8 mouse cellular contexts compared by ENCODE assay signal in the genomic region with DNA sequence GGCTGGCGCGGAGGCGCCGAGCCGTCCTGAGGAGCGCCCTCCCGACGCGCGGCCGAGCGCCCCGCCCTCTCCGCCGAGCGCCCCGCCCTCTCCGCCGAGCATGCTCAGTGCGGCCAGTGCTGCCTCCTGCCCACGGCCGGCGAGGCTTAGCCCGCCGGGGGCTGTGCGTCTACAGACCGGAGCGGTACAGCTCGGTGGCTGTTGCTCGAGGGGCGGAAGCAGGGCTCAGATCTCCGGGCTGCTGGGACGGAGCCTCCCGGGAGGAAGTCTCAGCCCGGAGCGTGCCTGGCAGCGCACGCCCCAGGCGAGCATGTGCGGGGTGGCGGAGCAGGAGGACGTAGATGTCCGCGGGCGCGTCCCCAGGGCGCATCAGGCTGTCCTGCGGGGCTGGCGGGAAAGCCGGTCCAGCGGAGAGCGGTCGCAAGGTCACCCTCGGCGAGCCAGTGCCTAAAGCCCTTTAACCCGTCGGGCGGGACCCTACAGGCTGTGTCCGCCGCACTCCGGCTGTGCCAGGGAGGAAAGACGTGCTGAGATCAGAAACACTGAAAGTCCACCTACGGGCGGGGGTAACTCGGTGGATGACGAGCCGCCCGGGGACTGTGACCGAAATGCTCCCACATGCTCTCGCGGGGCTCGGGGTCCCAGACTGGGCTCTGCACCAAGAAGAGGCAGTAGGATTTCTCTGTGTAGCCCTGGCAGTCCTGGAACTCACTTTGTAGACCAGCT. TPM values are rescaled to one million over a fixed set of nuclear protein-coding genes. Genes with fewer than 3 reads are reported as not detected.
A peak's percentile ranks its signal among the peaks of the same experiment; 100 is the strongest.
DNase-seq lines count a peak whose midpoint lies in the region; ATAC-seq and TF ChIP-seq lines count a peak whose summit lies in the region.

No protein-coding gene starts in this region.

- peak overlapping the region; percentile 32 for H3K27ac ChIP-seq in CH12.LX (ENCODE audit: insufficient read depth, low read depth)
- H3K27ac ChIP-seq in forebrain, embryonic 10.5 days = peak overlapping the region; percentile 97
- peak overlapping the region; percentile 92 for H3K27ac ChIP-seq in heart, embryonic 15.5 days
- H3K27ac ChIP-seq in liver, embryonic 13.5 days = peak overlapping the region; percentile 84
- H3K27ac ChIP-seq in stomach, embryonic 14.5 days (ENCODE audit: low read length) = peak overlapping the region; percentile 86

- peak; percentile 76 for DNase-seq in CH12.LX (ENCODE audit: extremely low read depth)
- peak; percentile 76 for DNase-seq in c-Kit-positive CD71-negative TER-119-negative erythroid progenitor cells, embryonic 14.5 days (ENCODE audit: low read depth)
- DNase-seq in forebrain, embryonic 10.5 days (ENCODE audit: extremely low spot score, low spot score) = peak; percentile 88
- peak; percentile 87 to 94 for DNase-seq in kidney, postnatal 25 days
- DNase-seq in liver, embryonic 13.5 days = peak; percentile 86
- peak; percentile 85 to 88 for DNase-seq in natural killer cell, adult 2 months (ENCODE audit: low spot score in 2 of 2)

- no peak for TF ChIP-seq RAD21 in CH12.LX (IDR thresholded peaks at IDR 0.05; ENCODE audit: low read depth, low read length)

- TF ChIP-seq CTCF in CH12.LX (conservative IDR thresholded peaks at IDR 0.05 in 1 of 2, IDR thresholded peaks at IDR 0.05 in 1 of 2; ENCODE audit: low read depth in 2 of 2, low read length in 2 of 2) = no peak

- 1% methylated on average over 71 of the region's 72 CpGs for WGBS in forebrain, embryonic 10.5 days
- WGBS in heart, embryonic 15.5 days = under 1% methylated on average over 70 of the region's 72 CpGs
- under 1% methylated on average over 56 of the region's 72 CpGs for WGBS in liver, embryonic 13.5 days (ENCODE audit: insufficient replicate concordance)
- WGBS in stomach, embryonic 14.5 days = under 1% methylated on average over 53 of the region's 72 CpGs

- peak overlapping the region; percentile 13 for H3K9ac ChIP-seq in CH12.LX (ENCODE audit: insufficient read depth, low read depth)
- H3K9ac ChIP-seq in heart, embryonic 15.5 days = peak overlapping the region; percentile 78
- peak overlapping the region; percentile 84 for H3K9ac ChIP-seq in liver, embryonic 13.5 days
- H3K9ac ChIP-seq in stomach, embryonic 14.5 days (replicated peaks; ENCODE audit: low read depth, low read length) = peak overlapping the region; percentile 79

- peak; percentile 98 for ATAC-seq in heart, embryonic 15.5 days (replicated peaks; ENCODE audit: insufficient number of reproducible peaks, insufficient read depth, low FRiP score, low read depth)
- ATAC-seq in liver, embryonic 13.5 days (ENCODE audit: low read depth) = peak; percentile 97
- peak; percentile 98 for ATAC-seq in stomach, embryonic 14.5 days (ENCODE audit: insufficient number of reproducible peaks, insufficient read depth, low FRiP score, low read depth)

- no peak for TF ChIP-seq EP300 in CH12.LX (IDR thresholded peaks at IDR 0.05; ENCODE audit: low read length)

- H3K79me2 ChIP-seq in CH12.LX (replicated peaks; ENCODE audit: control insufficient read depth, extremely low read depth, insufficient read depth, poor library complexity, severe bottlenecking) = peaks cover 4% of the 10 kb centered on the region; the same call in 1 of the 2 replicates

- peak overlapping the region; percentile 26 to 67 (median 61) for H3K4me3 ChIP-seq in CH12.LX (replicated peaks in 1 of 3; ENCODE audit: low read depth in 2 of 3, low read length in 2 of 3, poor library complexity in 1 of 3)
- H3K4me3 ChIP-seq in forebrain, embryonic 10.5 days = peak overlapping the region; percentile 85
- peak overlapping the region; percentile 72 for H3K4me3 ChIP-seq in heart, embryonic 15.5 days
- peak overlapping the region; percentile 89 for H3K4me3 ChIP-seq in liver, embryonic 13.5 days (replicated peaks)
- H3K4me3 ChIP-seq in stomach, embryonic 14.5 days (ENCODE audit: low read depth, low read length) = peak overlapping the region; percentile 84

- no peaks in the 10 kb centered on the region for H3K36me3 ChIP-seq in CH12.LX (replicated peaks in 1 of 2; ENCODE audit: control insufficient read depth in 1 of 2, insufficient read depth in 1 of 2, low read length in 1 of 2)
- H3K36me3 ChIP-seq in forebrain, embryonic 10.5 days (replicated peaks) = no peaks in the 10 kb centered on the region
- no peaks in the 10 kb centered on the region for H3K36me3 ChIP-seq in heart, embryonic 15.5 days
- no peaks in the 10 kb centered on the region for H3K36me3 ChIP-seq in liver, embryonic 13.5 days
- H3K36me3 ChIP-seq in stomach, embryonic 14.5 days (ENCODE audit: control insufficient read depth, insufficient read depth, low read length) = no peaks in the 10 kb centered on the region

- peak; percentile 96 for TF ChIP-seq POLR2A in CH12.LX (IDR thresholded peaks at IDR 0.05; ENCODE audit: low read depth, low read length)

- peak overlapping the region; percentile 7; the same call in 1 of the 2 replicates for H3K4me2 ChIP-seq in CH12.LX (ENCODE audit: insufficient read depth, low read depth, poor library complexity, severe bottlenecking)
- H3K4me2 ChIP-seq in heart, embryonic 15.5 days = peak overlapping the region; percentile 91
- peak overlapping the region; percentile 98 for H3K4me2 ChIP-seq in liver, embryonic 13.5 days
- peak overlapping the region; percentile 82 for H3K4me2 ChIP-seq in stomach, embryonic 14.5 days (replicated peaks; ENCODE audit: low read depth, low read length)

- peaks cover 6 to 36% of the 10 kb centered on the region in 2 experiments for H3K4me1 ChIP-seq in CH12.LX (ENCODE audit: control insufficient read depth in 1 of 2, insufficient read depth in 2 of 2)
- peaks cover 21% of the 10 kb centered on the region for H3K4me1 ChIP-seq in forebrain, embryonic 10.5 days
- H3K4me1 ChIP-seq in heart, embryonic 15.5 days (replicated peaks) = peaks cover 7% of the 10 kb centered on the region
- peaks cover 25% of the 10 kb centered on the region for H3K4me1 ChIP-seq in liver, embryonic 13.5 days (replicated peaks)
- H3K4me1 ChIP-seq in stomach, embryonic 14.5 days (ENCODE audit: control insufficient read depth, insufficient read depth, low read length) = peaks cover 4% of the 10 kb centered on the region; the same call in 1 of the 2 replicates

- in situ Hi-C loops in CH12.LX (cut with MboI; ENCODE audit: low pct_ligation_motif_present, low pct_unique_long_range_greater_than_20kb, low sequenced_read_pairs) = no loop called here

- dilution Hi-C loops in CH12.LX (cut with MboI; ENCODE audit: extremely low pct_ligation_motif_present, extremely low pct_unique_long_range_greater_than_20kb, low sequenced_read_pairs) = no loop called here

- H3K9me3 ChIP-seq in CH12.LX (replicated peaks; ENCODE audit: low read length) = peaks cover 15% of the 10 kb centered on the region
- H3K9me3 ChIP-seq in forebrain, embryonic 10.5 days = no peaks in the 10 kb centered on the region
- no peaks in the 10 kb centered on the region for H3K9me3 ChIP-seq in heart, embryonic 15.5 days (replicated peaks)
- H3K9me3 ChIP-seq in liver, embryonic 13.5 days (replicated peaks) = no peaks in the 10 kb centered on the region
- H3K9me3 ChIP-seq in stomach, embryonic 14.5 days (ENCODE audit: control insufficient read depth, low read depth, low read length) = no peaks in the 10 kb centered on the region

- no peaks in the 10 kb centered on the region for H3K27me3 ChIP-seq in CH12.LX (replicated peaks)
- H3K27me3 ChIP-seq in forebrain, embryonic 10.5 days (ENCODE audit: poor library complexity, severe bottlenecking) = 0 out of 2 replicates have a peak, but pooled peaks cover 4% of the 10 kb centered on the region
- no peaks in the 10 kb centered on the region for H3K27me3 ChIP-seq in heart, embryonic 15.5 days
- H3K27me3 ChIP-seq in liver, embryonic 13.5 days = no peaks in the 10 kb centered on the region
- no peaks in the 10 kb centered on the region for H3K27me3 ChIP-seq in stomach, embryonic 14.5 days (ENCODE audit: control insufficient read depth, insufficient read depth, low read length)

TF ChIP-seq in CH12.LX, 34 proteins besides CTCF, POLR2A, EP300 and RAD21 (continues in another document):
- TF ChIP-seq CHD2 (IDR thresholded peaks at IDR 0.05; ENCODE audit: low read length) (no peak), CHD1 (IDR thresholded peaks at IDR 0.05; ENCODE audit: low read depth, low read length) (no peak), MAFK (IDR thresholded peaks at IDR 0.05; ENCODE audit: insufficient replicate concordance, low read length) (no peak), MXI1 (IDR thresholded peaks at IDR 0.05; ENCODE audit: low read depth, low read length) (peak; percentile 29), NELFE (IDR thresholded peaks at IDR 0.05; ENCODE audit: low read depth, low read length) (peak; percentile 88), ELF1 (IDR thresholded peaks at IDR 0.05; ENCODE audit: low read depth, low read length) (no peak), JUN (IDR thresholded peaks at IDR 0.05; ENCODE audit: insufficient read depth, low read depth, low read length) (no peak), NRF1 (IDR thresholded peaks at IDR 0.05; ENCODE audit: low read depth, low read length) (peak; percentile 88), SMC3 (IDR thresholded peaks at IDR 0.05; ENCODE audit: low read depth, low read length) (no peak), USF1 (IDR thresholded peaks at IDR 0.05; ENCODE audit: low read depth, low read length) (no peak), TBP (conservative IDR thresholded peaks at IDR 0.05; ENCODE audit: low read depth, low read length) (no peak), MAX (IDR thresholded peaks at IDR 0.05; ENCODE audit: low read length) (peak; percentile 77), MEF2A (IDR thresholded peaks at IDR 0.05; ENCODE audit: borderline replicate concordance, low read depth, low read length) (0 out of 2 replicates have a peak, but pooled peaks have one; percentile 15), BHLHE40 (IDR thresholded peaks at IDR 0.05; ENCODE audit: low read depth, low read length) (peak; percentile 32; the same call in 1 of the 2 replicates), ZMIZ1 (IDR thresholded peaks at IDR 0.05; ENCODE audit: low read depth, low read length) (peak; percentile 57; the same call in 1 of the 2 replicates), UBTF (IDR thresholded peaks at IDR 0.05; ENCODE audit: low read depth, low read length) (peak; percentile 53; the same call in 1 of the 2 replicates), ZC3H11A (IDR thresholded peaks at IDR 0.05; ENCODE audit: low read depth, low read length) (no peak), TCF12 (IDR thresholded peaks at IDR 0.05; ENCODE audit: low read depth, low read length) (0 out of 2 replicates have a peak, but pooled peaks have one; percentile 23)

RNA-seq across cellular contexts. Expression of a gene that starts 0.5 kb away (rescaled TPM):
- total RNA-seq in CH12.LX (2012; rRNA removed) (21.4 and 24.4 TPM in 2 replicates), CH12.LX (2014; rRNA removed) (23.6 and 26.3 TPM in 2 replicates)
- 30.6 and 36.7 TPM in 2 replicates for polyA plus RNA-seq in CH12.LX (2012; ENCODE audit: insufficient read length, low read depth)
- polyA plus RNA-seq in forebrain, embryonic 10.5 days (2016; fragmentation: Nextera tagmentation; extraction: Ambion mirVana) = 55.0 and 56.0 TPM in 2 replicates
- 49.8 and 54.0 TPM in 2 replicates for polyA plus RNA-seq in heart, embryonic 15.5 days (2015; fragmentation: Nextera tagmentation; extraction: Ambion mirVana)
- 18.2 and 21.0 TPM in 2 replicates for polyA plus RNA-seq in liver, embryonic 13.5 days (2015; fragmentation: Nextera tagmentation; extraction: Ambion mirVana)
- 51.6 and 52.4 TPM in 2 replicates for polyA plus RNA-seq in stomach, embryonic 14.5 days (2014; fragmentation: Nextera tagmentation; extraction: Ambion mirVana)

Comparison
In these comparisons a context has a peak if more than half of its experiments do, and no peak if none do; other contexts are left out.
1. Peak in every context shown above with its lines: DNase-seq, ATAC-seq, H3K4me3 ChIP-seq and H3K27ac ChIP-seq.
2. H3K27ac ChIP-seq: peak in every context shown above with its lines; median percentile 97 in forebrain, embryonic 10.5 days; 92 in heart, embryonic 15.5 days; 86 in stomach, embryonic 14.5 days; 84 in liver, embryonic 13.5 days; 32 in CH12.LX.
3. H3K4me2 ChIP-seq: peak in every context shown above with its lines; median percentile 98 in liver, embryonic 13.5 days; 91 in heart, embryonic 15.5 days; 82 in stomach, embryonic 14.5 days; 7 in CH12.LX.
4. H3K9ac ChIP-seq: peak in every context shown above with its lines; median percentile 84 in liver, embryonic 13.5 days; 79 in stomach, embryonic 14.5 days; 78 in heart, embryonic 15.5 days; 13 in CH12.LX.